Mouse (Mus musculus): Measurements from ENCODE around the gene Ctbp2.

The Ctbp2 gene

DNA sequence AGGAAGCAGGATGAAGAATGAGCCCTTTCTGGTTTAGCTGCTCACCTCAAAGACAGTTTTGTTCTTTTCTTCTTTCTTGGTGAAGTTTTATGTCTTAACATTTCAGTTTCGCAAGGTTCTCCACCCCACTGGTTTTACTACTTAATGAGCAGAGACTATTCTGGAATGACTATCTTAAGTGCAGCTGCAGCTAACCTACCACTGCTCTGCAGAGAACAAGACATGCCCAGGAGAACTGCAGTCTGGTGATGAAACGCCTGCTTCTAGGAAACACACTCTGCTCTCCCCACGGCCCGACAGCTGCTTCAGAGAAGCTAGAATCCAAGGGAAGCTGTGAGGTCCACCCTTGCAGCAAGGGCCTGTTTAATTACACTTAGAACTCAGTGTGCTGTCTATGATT is 79.4 kb downstream of the Ctbp2 start:
- in situ Hi-C loops (cut with MboI, MseI), result loop anchor here in 1 of 2 experiments (10.0 to 25.0 kb wide), 2 partner anchors 568 to 700 kb away; partner anchors contain the start of gene Tex36

DNA sequence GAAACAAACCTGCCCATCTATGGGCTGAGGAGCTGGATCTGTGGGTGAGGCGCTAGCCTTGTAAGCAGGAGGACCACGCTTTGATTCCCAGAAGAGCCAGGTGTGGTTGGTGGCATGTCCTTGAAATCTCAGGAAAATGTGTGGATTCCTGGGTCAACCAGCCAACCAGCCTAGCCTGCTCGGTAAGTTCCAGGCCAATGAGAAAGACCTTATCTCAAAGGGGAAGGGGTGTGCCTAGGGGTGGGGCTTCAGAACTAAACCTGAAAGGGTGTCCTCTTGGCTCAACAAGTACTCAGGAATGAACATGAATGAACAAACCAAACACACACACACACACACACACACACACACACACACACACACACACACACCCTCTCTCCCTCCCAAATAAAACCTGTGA is 82.4 kb downstream of the Ctbp2 start:
- in situ Hi-C loops (cut with MboI, MseI), result loop anchor here in 1 of 2 experiments (10.0 to 25.0 kb wide), 2 partner anchors 571 to 703 kb away; partner anchors contain the start of gene Tex36

DNA sequence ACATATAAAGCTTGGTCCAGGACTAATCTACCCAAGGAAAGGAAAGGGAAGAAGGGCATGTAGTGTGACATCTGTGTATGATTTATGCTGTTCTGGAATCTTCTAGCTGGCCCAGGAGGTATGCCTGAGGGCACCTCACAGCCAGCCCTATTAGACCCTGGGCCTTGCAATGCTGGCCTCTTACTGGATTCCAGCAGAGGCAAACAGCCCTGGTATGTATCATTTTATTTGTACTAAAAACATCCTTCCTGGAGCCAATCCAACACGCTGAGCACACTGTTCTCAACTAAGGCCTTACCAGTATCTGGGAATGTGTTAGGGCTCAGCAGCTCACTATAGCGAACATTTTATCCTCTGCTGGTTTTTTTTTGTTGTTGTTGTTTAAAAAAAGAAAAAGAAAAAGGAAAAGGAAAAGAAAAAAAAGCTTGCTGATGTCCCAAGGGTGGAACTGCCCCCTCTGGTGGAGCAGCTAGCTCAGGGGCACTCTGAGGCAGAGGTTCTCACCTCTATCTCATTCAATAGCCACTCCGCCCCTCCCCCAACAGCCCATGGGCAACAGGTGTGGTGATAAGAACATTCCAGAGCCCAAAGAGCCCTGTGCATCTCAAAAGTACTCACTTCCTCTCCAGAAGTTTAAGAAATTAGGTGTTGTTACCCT is 83.3 kb downstream of the Ctbp2 start:
- in situ Hi-C loops (cut with MboI, MseI), result loop anchor here in 1 of 2 experiments (10.0 to 25.0 kb wide), 2 partner anchors 571 to 704 kb away; partner anchors contain the start of gene Tex36

DNA sequence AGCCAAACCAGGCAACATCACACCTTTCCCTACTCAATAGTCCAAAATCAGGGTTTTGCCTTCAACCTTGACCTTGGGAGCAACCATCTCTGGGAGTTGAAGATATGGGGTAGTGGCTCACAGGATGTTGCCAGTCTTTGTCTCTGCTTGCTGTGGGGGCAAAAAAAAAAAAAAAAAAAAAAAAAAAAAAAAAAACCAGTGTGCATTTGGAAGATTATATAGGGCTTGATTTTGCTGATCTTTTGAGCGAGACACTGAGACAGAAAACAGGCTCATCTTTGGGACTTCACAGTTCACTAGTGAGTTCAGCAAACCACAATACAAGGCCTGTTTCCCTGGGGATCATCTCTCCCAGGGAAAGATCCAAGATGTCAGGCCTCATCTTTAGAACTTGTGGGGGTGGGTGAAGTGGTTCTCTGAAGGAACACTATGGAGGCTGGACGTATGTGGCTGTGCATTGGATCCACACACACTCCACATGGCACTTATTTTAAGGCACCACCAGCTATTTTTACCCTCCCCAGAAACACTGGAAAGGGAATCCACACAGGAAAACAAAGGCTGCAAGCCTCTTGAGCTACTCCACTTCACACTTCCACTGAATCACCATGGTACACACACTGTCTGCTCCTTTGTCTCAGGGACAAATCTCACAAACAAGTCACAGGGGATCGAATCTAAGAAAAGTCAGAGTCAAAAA is 84.4 kb downstream of the Ctbp2 start:
- in situ Hi-C loops (cut with MboI, MseI), result loop anchor here (10.0 to 25.0 kb wide), 4 partner anchors 435 to 705 kb away; partner anchors contain the start of genes Edrf1 (in 1 of the 2) and Tex36 (in 1 of the 2)

DNA sequence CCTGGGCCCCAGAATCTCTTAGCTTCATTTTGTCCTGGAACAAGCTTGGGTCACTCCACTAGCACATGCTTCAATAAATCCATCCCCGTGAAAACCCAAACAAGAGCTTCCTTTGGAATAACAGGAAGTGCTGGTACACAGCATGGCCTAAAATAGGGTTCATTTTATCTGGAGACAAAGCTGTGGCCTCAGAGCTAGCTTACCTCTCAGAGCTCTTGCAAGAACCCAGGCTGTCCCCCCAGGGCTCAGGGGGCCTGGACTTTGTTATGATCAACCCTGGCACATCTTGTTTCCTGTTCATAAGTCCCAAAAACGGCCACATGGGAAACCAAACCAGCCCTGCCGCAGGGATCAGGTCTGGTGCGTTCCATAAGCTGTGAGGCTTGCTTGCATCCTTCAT is 86.5 kb downstream of the Ctbp2 start:
- in situ Hi-C loops (cut with MboI, MseI), result loop anchor here (10.0 to 25.0 kb wide), 3 partner anchors 437 to 597 kb away; partner anchors contain the start of genes Edrf1 (in 1 of the 2) and Tex36 (in 1 of the 2)

DNA sequence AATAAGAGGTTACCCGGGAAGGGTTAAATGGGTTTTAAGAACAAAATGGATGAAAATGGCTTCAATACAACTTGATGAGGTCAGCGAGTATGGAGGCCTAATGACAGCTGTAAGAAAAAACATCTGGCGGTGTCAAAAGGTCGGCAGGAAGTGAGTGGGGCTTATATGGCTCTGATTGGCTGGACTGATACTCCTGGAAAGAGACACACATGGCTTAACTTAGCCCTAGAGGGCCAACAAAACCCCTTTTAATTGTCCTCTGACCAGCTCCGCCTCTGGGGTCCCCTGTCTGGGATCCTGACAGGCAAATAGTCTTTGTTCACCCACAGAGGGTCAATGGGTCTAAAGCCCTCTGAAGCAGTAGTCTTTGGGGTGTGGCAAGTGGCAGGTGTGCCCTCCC is 86.9 kb downstream of the Ctbp2 start:
- in situ Hi-C loops (cut with MboI, MseI), result loop anchor here (10.0 to 25.0 kb wide), 3 partner anchors 438 to 598 kb away; partner anchors contain the start of genes Edrf1 (in 1 of the 2) and Tex36 (in 1 of the 2)

DNA sequence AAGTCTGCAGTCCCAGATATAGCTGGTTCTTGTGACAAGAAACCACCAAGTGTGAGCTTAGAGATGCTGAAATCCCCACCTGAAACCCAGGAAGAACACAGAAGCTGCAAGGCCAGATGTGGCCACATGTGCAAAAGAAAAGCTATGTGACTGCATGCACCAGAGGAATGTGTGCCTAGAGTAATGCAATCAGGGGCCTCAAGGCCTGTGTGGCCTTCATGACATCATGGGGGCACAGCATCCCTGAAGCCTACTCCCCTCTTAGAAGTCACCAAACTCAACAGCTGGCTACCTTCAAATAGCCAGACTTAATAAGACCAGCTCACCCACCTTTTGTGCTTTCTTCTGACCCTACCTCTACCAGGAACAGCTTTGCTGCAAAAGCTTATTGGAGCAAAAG is 88.3 kb downstream of the Ctbp2 start:
- in situ Hi-C loops (cut with MboI, MseI), result loop anchor here (10.0 to 25.0 kb wide), 3 partner anchors 439 to 599 kb away; partner anchors contain the start of genes Edrf1 (in 1 of the 2) and Tex36 (in 1 of the 2)

DNA sequence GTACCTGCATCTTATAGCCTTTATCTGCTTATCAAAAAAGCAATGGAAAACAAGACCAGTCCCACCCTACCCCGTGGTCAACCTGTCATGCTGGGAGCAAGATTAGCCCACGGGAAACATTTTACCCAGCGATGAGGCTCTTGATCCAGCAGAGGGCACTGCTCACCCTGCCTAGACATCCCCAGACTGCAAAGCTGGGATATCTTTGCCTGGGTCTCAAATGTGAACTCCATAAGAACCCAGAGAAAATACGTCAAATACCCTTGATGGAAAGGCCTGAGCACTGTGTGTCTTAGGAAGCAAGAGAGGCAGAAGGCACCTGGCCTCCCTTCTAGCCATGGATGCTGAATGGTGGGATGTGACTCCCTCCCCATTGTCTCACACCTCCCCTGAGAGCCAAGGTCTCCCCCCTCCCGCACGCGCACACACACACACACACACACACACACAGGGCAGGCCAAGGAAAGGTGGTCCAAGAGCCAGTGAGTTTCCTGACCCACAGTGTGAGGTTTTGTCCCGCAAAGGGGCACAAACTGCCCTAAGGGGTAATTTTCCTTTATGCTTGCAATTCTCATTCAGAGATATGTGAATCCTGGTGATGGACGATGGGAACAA is 91.5 kb downstream of the Ctbp2 start:
- in situ Hi-C loops (cut with MboI, MseI), result loop anchor here (10.0 to 25.0 kb wide), 3 partner anchors 442 to 602 kb away; partner anchors contain the start of genes Edrf1 (in 1 of the 2) and Tex36 (in 1 of the 2)

DNA sequence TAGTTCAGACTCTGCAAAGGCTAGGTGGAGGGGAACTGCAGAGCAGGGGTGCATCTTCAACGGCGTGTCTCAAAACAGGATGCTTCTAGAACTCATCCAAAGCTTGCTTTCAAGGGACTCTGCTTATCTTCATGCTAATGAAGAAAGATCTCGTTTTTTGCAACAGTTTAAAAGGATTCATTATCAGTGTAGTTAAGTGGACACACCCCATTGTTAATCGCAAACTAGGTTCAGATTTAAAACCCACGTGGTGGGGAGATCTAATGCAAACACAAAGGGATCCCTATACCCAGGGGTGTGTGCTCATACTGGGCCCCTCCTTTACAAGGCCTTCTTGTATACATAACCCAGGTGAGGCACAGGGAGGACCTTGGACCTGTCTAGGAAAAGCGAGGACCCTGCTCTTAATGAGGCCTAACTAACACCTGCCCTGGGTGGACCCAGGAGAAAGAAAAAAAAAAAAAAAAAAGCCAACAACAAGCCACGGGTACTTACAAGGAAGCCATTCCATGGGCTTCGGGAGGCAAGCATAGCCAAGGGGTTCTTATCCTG is 94.6 kb downstream of the Ctbp2 start:
- in situ Hi-C loops (cut with MboI, MseI), result loop anchor here (10.0 to 25.0 kb wide), 3 partner anchors 445 to 605 kb away; partner anchors contain the start of genes Edrf1 (in 1 of the 2) and Tex36 (in 1 of the 2)

DNA sequence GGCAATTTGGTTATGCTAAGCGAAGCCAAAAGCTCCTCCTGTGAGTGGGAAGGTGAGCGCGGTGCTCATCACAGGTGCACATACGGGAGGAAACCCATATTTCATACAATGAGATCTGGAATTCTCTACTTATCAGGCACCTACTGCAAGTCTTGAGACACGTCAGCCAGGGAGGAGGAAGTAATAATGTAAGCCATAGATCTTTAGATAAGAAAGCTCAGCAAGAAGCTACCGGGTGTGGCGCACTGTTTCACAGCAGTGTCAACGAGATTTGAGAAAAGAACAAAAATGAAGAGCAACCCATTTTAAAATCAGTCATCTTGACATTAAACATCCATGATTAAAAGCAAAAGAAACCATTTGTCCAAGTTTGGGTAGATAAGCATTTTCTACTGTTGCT is 95.2 kb downstream of the Ctbp2 start:
- in situ Hi-C loops (cut with MboI, MseI), result loop anchor here in 1 of 2 experiments (25.0 kb wide), 1 partner anchor 583 kb away; the partner anchor contains the start of gene Tex36

DNA sequence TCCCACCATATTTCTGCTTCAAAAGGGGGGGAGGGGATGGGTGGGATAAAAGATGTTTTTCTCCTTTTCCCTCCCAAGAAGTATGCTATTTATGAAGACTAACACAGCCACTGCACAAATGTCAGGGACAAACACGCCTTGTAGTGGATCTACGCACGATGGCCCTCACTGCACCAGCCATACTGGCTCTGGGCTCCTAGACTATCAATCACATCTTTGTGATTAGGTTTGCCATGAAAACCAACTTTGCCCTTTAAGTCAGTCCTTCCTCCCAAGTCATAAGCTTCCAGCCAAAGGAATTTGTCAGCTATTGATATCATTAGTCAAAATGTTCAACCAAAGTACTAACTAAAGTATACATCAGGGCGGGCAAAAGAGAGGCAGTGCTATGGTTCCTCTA is 96.2 kb downstream of the Ctbp2 start:
- in situ Hi-C loops (cut with MboI, MseI), result loop anchor here in 1 of 2 experiments (25.0 kb wide), 1 partner anchor 584 kb away; the partner anchor contains the start of gene Tex36

DNA sequence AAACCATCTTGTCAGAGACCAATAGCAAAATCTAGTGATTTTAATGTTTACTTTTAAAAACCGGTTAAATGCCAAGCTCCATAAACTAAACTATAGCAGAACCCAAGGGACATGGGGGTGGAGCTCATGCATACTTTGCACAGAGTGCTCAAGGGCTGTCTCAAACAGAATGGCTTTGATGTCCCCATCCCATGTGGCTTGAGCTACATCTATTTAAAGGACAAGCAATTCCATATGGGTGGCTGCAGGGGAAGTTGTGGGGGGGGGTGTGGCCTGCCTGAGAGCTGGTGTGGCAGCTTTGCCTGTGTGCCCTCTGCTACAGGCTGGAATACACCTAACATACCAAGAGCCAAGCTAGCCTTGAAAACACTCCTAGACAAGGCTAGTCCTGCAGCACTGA is 99.5 kb downstream of the Ctbp2 start:
- in situ Hi-C loops (cut with MboI, MseI), result loop anchor here in 1 of 2 experiments (25.0 kb wide), 1 partner anchor 588 kb away; the partner anchor contains the start of gene Tex36

DNA sequence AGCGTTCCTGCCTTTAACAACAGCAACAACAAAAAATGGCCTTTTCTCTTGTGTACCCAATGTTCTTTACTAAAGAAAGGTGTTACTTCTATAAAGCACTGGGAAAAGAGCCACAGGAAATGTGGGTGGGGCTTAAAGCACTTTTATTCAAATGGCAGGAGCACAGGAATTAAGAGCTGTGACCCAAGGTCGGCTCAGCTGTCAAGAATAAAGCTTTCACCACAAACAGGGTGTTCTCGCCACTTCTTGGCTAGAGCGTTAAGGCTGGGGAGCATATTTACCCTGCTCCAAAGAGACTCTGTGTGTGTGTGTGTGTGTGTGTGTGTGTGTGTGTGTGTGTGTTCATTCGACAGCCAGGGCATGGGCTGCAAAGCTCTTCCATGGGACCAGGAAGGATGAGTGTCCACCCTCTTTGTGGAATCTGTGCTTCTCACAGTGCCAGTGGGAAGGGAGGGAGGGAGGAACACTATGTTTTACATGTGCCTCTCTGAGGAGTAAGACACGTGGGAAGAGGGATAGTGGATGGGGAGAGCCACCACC is 104.6 kb downstream of the Ctbp2 start:
- in situ Hi-C loops (cut with MboI, MseI), result no loop called here

DNA sequence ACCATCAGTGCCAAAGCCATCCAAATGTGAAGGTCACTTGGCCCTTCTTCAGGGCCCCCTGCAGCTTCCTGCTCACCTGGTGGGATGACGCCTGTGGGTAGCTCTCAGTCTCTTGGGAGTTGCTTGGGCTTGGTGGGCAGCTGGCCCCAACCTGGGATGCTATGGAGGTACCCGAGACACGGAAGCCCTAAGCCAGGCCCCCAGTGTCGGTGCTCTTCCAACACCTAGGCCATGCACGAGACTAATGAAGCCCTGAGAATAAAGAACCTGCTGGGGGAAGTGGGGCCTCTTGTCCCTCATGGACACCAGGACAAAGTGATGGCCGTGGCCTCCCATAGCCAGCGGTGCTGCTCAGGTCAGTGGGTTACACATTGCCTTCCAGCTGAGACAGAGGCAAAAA is 105.2 kb downstream of the Ctbp2 start:
- in situ Hi-C loops (cut with MboI, MseI), result no loop called here

DNA sequence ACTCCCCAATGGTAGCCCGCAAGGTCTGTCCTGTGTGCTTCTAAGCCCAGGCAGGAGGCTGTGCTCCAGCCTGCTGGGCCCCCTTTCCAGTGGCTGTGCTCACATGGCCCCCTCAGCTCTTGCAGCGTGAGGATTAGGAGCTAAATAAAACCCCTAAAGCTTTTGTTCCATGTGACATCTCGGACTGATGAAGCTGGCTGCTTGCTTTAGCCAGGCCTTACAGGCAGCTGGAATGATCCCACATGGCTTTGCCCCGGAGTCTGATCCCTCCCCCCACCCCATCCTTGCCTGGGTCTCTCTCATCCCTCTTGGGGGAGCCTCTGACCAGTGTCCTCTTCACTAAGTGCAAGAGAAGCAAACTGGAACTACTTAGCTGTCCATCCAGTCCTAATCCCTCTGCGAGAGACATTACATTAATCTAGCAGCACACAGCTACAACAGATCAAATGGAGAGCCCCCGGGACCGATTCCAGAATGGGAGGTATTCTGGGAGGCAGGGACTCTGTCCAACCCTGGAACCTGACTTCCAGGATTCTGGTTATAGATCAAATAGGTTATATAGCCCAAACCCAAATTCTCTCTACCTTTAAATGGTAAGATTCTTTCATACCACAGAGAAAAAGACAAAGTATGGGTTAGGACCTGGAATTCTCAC is 108.6 kb downstream of the Ctbp2 start:
- in situ Hi-C loops (cut with MboI, MseI), result no loop called here

DNA sequence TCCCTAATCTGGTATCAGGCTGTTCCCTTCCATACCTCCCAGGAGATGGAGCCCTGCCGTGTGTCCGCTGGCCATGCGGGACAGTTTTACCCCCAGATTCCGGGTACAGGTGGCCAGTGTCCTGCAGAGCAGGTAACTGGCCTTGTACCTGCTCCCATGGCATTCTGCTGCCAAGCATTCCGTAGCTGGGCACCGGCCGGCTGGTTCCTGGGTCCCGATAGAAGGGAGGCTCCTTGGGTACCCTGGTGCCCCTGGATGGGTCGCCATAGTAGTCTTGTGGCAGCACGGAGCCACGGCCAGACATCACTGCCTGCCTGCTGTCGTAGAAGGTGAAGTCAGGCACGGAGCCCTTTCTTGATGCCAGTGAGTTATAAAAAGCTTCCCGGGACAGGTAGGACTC is 109.5 kb downstream of the Ctbp2 start:
- in situ Hi-C loops (cut with MboI, MseI), result no loop called here

DNA sequence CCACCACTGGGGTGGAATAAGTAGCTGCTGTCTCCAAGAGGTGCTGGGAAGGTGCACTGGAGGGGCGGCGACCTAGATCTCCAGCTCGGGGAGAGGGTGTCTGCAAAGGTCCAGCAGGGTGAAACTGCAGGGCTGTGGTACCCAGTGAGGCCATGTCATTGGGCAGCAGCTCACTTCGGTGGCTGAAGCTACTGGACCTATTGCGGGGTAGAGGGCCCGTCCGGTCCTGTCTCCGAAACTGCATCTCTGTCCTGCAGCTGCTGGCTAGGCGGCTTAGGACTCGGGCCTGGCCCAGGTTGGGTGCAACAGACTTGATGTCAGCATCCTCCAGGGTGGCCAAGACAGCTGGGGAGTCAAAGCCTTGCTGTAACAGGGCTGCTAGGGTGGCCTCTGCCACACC is 110.2 kb downstream of the Ctbp2 start:
- in situ Hi-C loops (cut with MboI, MseI), result no loop called here

DNA sequence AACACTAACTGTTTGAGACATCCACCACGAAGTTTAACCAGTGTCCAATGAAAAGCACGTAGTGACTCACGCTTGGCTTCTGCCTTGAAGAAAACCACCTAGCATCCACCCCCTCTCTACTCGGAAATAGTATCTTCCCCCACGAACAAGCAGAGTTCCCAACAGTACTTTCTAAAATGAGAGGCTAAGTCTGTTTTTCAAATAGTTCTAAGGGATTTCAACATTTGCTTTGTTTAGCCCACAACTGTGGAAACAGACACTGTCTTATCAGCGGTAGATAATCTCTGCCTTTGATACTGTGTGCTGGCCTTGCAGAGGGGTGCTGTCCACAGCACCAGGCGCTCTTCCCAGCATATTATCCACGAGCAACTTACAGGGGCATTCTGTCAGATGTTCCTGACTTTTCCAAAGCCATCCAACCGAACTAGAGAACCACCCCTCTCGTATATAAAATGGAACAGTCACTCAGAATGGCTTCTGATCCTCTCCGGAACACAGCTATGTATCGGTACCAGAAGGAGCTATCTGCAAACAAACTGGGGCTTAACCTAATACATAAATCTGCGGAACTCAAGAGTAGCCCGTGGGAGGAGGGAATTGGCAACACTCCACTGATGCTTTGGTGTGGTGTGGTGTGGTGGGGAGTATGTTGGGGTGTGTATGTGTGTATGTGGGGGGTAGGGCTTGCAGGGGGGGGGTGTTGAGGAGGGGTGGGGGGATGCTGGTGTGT is 111.4 kb downstream of the Ctbp2 start:
- in situ Hi-C loops (cut with MboI, MseI), result no loop called here

DNA sequence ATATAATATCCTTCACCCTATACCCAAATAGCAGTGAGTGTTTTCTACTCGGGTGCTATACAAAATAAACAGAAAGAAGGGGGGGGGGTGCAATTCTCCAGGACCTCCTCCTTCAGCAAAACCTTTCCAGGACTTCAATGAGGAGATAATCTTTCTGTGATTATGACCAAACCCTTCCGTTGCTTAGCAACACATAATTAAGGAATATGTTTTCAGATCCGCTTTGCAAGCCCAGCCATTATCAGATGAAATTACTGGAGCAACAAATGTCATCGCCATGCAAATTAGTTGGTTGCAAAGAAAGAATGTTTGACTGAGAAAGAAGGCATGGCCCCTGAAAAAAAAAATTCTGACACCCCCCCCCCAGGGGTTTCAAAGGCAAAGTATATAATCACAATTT is 112.5 kb downstream of the Ctbp2 start:
- in situ Hi-C loops (cut with MboI, MseI), result no loop called here

DNA sequence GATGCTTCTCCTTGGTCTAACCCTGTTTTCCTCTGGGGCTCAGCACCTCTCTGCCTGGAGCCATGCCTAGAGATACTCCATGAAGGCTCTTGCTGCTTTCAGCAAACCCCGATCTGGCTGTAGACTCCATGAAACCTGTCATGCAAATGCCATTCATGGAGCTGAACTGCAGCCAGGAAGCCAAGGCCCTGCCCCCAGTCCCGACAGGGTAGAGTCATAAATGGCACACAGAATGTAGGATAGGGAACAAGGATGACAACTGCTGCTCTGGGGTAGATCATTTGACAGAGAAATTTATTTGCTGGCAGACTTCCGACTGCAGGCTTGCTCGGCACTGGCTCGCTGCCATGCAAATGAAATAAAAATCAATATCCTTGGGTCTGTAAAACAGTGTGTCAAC is 113.0 kb downstream of the Ctbp2 start:
- in situ Hi-C loops (cut with MboI, MseI), result no loop called here

All from T-helper 17 cell (primary cell).